In genomic region chr3:36733075-36733474, GRCm38 (mm10) we compare ENCODE assay signal across 30 mouse cellular contexts. TPM values are rescaled to one million over a fixed set of nuclear protein-coding genes. Genes with fewer than 3 reads are reported as not detected.
A peak's percentile ranks its signal among the peaks of the same experiment; 100 is the strongest.
DNase-seq lines count a peak whose midpoint lies in the region; ATAC-seq lines count a peak whose summit lies in the region.
"Had no signal": no experiment of that assay in that cellular context is flagged by ENCODE, and none has a peak within 500 bp of the region (broad histone marks: within the 10 kb centered on the region; RNA-seq: fewer than 3 reads in every experiment).

No protein-coding gene starts in this region.

- ATAC-seq in kidney, embryonic 14.5 days (ENCODE audit: low FRiP score, low TSS enrichment): no peak
- ATAC-seq: forebrain, embryonic 14.5 days; forebrain, postnatal 0 days; hindbrain, embryonic 16.5 days; Patski had no signal

- intact Hi-C loops in left cerebral cortex, postnatal 36 days (cut with DNase I): no loop called here

- H3K36me3 ChIP-seq in kidney, embryonic 14.5 days (ENCODE audit: control insufficient read depth, insufficient read depth, low read length): no peaks in the 10 kb centered on the region
- H3K36me3 ChIP-seq: embryonic facial prominence, embryonic 12.5 days; embryonic facial prominence, embryonic 15.5 days; G1E; heart, embryonic 12.5 days; heart, embryonic 15.5 days; hindbrain, embryonic 10.5 days; hindbrain, embryonic 13.5 days had no signal

- peak; percentile 34 to 62 for DNase-seq in frontal cortex, adult 2 months (ENCODE audit: extremely low spot score in 1 of 2, low spot score in 1 of 2)
- no peak for DNase-seq in frontal cortex, postnatal 25 days (ENCODE audit: low spot score in 2 of 2)
- DNase-seq in left cerebral cortex, adult 9 months (ENCODE audit: low spot score in 2 of 2): peak; percentile 18 to 46
- no peak for DNase-seq in left cerebral cortex, postnatal 36 days (ENCODE audit: low spot score in 2 of 2)
- DNase-seq in brain, adult 2 months (ENCODE audit: low read depth, low spot score): peak; percentile 77
- DNase-seq: adrenal gland, postnatal 10 days; adrenal gland, postnatal 36 days; B cell, adult 2 months; cerebellum, adult 11 months; cerebellum, adult 2 months; cerebellum, adult 9-11 months; cerebellum, postnatal 25 days; forebrain, postnatal 0 days; gastrocnemius, postnatal 25 days; heart, adult 18-20 months; heart, postnatal 10 days; heart, postnatal 36 days had no signal

- peaks cover 5% of the 10 kb centered on the region; the same call in 1 of the 2 replicates for H3K4me1 ChIP-seq in kidney, embryonic 14.5 days (ENCODE audit: control insufficient read depth, insufficient read depth, low read length)
- H3K4me1 ChIP-seq: embryonic facial prominence, embryonic 12.5 days; embryonic facial prominence, embryonic 15.5 days; hindbrain, embryonic 10.5 days; hindbrain, embryonic 13.5 days had no signal

- H3K9ac ChIP-seq in kidney, embryonic 14.5 days (ENCODE audit: low read depth, low read length): no peak overlapping the region
- H3K9ac ChIP-seq: embryonic facial prominence, embryonic 12.5 days; embryonic facial prominence, embryonic 15.5 days; forebrain, postnatal 0 days; heart, embryonic 12.5 days; heart, embryonic 15.5 days; hindbrain, embryonic 13.5 days had no signal

- no peaks in the 10 kb centered on the region for H3K27me3 ChIP-seq in kidney, embryonic 14.5 days (ENCODE audit: control insufficient read depth, insufficient read depth, low read length)
- H3K27me3 ChIP-seq: CH12.LX; embryonic facial prominence, embryonic 12.5 days; embryonic facial prominence, embryonic 15.5 days; heart, embryonic 12.5 days; heart, embryonic 15.5 days; hindbrain, embryonic 13.5 days had no signal

- 92% methylated on average over 4 of the region's 4 CpGs for WGBS in kidney, embryonic 14.5 days

- no peaks in the 10 kb centered on the region for H3K9me3 ChIP-seq in kidney, embryonic 14.5 days (ENCODE audit: control insufficient read depth, low read length)
- H3K9me3 ChIP-seq: embryonic facial prominence, embryonic 12.5 days; embryonic facial prominence, embryonic 15.5 days; G1E; heart, embryonic 12.5 days; heart, embryonic 15.5 days; hindbrain, embryonic 10.5 days; hindbrain, embryonic 13.5 days had no signal

- H3K4me3 ChIP-seq in kidney, embryonic 14.5 days (ENCODE audit: low read length): no peak overlapping the region
- H3K4me3 ChIP-seq: embryonic facial prominence, embryonic 12.5 days; embryonic facial prominence, embryonic 15.5 days; heart, embryonic 12.5 days; heart, embryonic 15.5 days; hindbrain, embryonic 10.5 days; hindbrain, embryonic 13.5 days had no signal

- H3K4me2 ChIP-seq in kidney, embryonic 14.5 days (replicated peaks; ENCODE audit: low read depth, low read length): no peak overlapping the region
- H3K4me2 ChIP-seq: embryonic facial prominence, embryonic 12.5 days; embryonic facial prominence, embryonic 15.5 days; heart, embryonic 12.5 days; heart, embryonic 15.5 days; hindbrain, embryonic 13.5 days had no signal

- no peak overlapping the region for H3K27ac ChIP-seq in kidney, embryonic 14.5 days (ENCODE audit: low read depth, low read length)
- H3K27ac ChIP-seq: embryonic facial prominence, embryonic 12.5 days; embryonic facial prominence, embryonic 15.5 days; heart, embryonic 15.5 days; hindbrain, embryonic 10.5 days; hindbrain, embryonic 13.5 days had no signal

RNA-seq across cellular contexts. Expression of gene Trpc3, which starts 43.1 kb away (rescaled TPM):
- polyA plus RNA-seq in frontal cortex, adult 2 months (2012; rRNA removed): 15.6 and 15.8 TPM in 2 replicates
- 10 to 100 TPM; 17.8 to 19.9 TPM for total RNA-seq in left cerebral cortex, postnatal 36 days (2021)
- 9.2 and 10.1 TPM in 2 replicates for polyA plus RNA-seq in kidney, embryonic 14.5 days (2014; fragmentation: Nextera tagmentation; extraction: Ambion mirVana)
- total RNA-seq: CH12.LX; common myeloid progenitor, adult 5-6 weeks had no signal
- polyA plus RNA-seq: G1E had no signal

Comparison
In these comparisons a context has a peak if more than half of its experiments do, and no peak if none do; other contexts are left out.
1. DNase-seq: peak in frontal cortex, adult 2 months (2 of 2), left cerebral cortex, adult 9 months (2 of 2) and brain, adult 2 months (single experiment); none in frontal cortex, postnatal 25 days (0 of 2) and left cerebral cortex, postnatal 36 days (0 of 2).